Mouse (Mus musculus) embryonic facial prominence, embryonic 10.5 days (tissue): Measurements from ENCODE around the gene Zbtb42. TPM values are rescaled to one million over a fixed set of nuclear protein-coding genes. Genes with fewer than 3 reads are reported as not detected.

Source experiments
- DNase-seq: peaks from one replicate; pipeline ENCODE4 v3.0.0-alpha.2; 2017; ENCODE audit warnings: low spot score
- H3K27ac ChIP-seq: fragments of 300-500 bp; sonication (generic); replicated peaks from 2 replicates; pipeline ENCODE4 v1.5.1; 2016; ENCODE audit warnings: mild to moderate bottlenecking
- H3K27me3 ChIP-seq: fragments of 300-500 bp; sonication (generic); replicated peaks from 2 replicates; pipeline ENCODE4 v1.6.1; 2016; ENCODE audit warnings: low read depth, mild to moderate bottlenecking; ENCODE audit not compliant: poor library complexity, severe bottlenecking
- H3K36me3 ChIP-seq: fragments of 300-500 bp; sonication (generic); replicated peaks from 2 replicates; pipeline ENCODE4 v1.6.1; 2016; ENCODE audit warnings: mild to moderate bottlenecking, moderate library complexity
- H3K4me1 ChIP-seq: fragments of 300-500 bp; sonication (generic); 2 replicates; pipeline ENCODE4 v1.6.1; 2016
- H3K4me3 ChIP-seq: fragments of 300-500 bp; sonication (generic); 2 replicates; pipeline ENCODE4 v1.5.1; 2016; ENCODE audit warnings: mild to moderate bottlenecking, moderate library complexity
- H3K9me3 ChIP-seq: fragments of 300-500 bp; sonication (generic); 2 replicates; pipeline ENCODE4 v1.6.1; 2016; ENCODE audit warnings: mild to moderate bottlenecking
- WGBS: fragments of 180-500 bp; shearing (Covaris S2); methylation state at CpG from one replicate; pipeline ENCODE4 v1.1.7; 2016; 5-methylcytosine and 5-hydroxymethylcytosine counted together
- microRNA-seq: library from miRNA; unstranded; fragments of <30 nt; microRNA quantifications from one replicate; pipeline ENCODE4, GENCODE M21; 2017
- polyA plus RNA-seq: library from polyadenylated mRNA; unstranded; fragments of >200 nt; fragmentation: Nextera tagmentation; extraction: Ambion mirVana; gene quantifications from 2 replicates; pipeline ENCODE4 v1.2.1, GENCODE M21; 2016

Gene Zbtb42
- polyA plus RNA-seq, 1 experiment from 2014 or later, result 4.3 TPM

- H3K9me3 ChIP-seq, result no peaks in the 10 kb centered on the region
- DNase-seq, result no peak
- no peaks in the 10 kb centered on the region; the same call in 1 of the 2 replicates for H3K36me3 ChIP-seq
- WGBS, result 86% methylated on average over 6 of the region's 6 CpGs
- no peak overlapping the region for H3K27ac ChIP-seq
- H3K4me1 ChIP-seq, result peaks cover 49% of the 10 kb centered on the region
- H3K27me3 ChIP-seq, result peaks cover 62% of the 10 kb centered on the region
- H3K4me3 ChIP-seq, result peak overlapping the region; percentile 93
Observed at GRCm38 (mm10) chr12:112723445-112723844, 44.8 kb downstream of the Zbtb42 start.

- H3K4me1 ChIP-seq, result peaks cover 46% of the 10 kb centered on the region
- WGBS, result 79% methylated on average over 11 of the region's 11 CpGs
- H3K27me3 ChIP-seq, result peaks cover 56% of the 10 kb centered on the region
- no peaks in the 10 kb centered on the region for H3K9me3 ChIP-seq
- H3K36me3 ChIP-seq, result no peaks in the 10 kb centered on the region; the same call in 1 of the 2 replicates
- no peak overlapping the region for H3K4me3 ChIP-seq
- H3K27ac ChIP-seq, result no peak overlapping the region
- peak; percentile 81 for DNase-seq
Observed at GRCm38 (mm10) chr12:112724077-112724805, 45.6 kb downstream of the Zbtb42 start.

GRCm38 (mm10) chr12:112727801-112728200 is 49.2 kb downstream of the Zbtb42 start:
- no peak for DNase-seq
- Histone ChIP-seq H3K9me3 (no peaks in the 10 kb centered on the region), H3K27ac (no peak overlapping the region), H3K4me3 (no peak overlapping the region), H3K4me1 (peaks cover 20% of the 10 kb centered on the region), H3K27me3 (peaks cover 21% of the 10 kb centered on the region), H3K36me3 (peaks cover 19% of the 10 kb centered on the region; the same call in 1 of the 2 replicates)
- 86% methylated on average over 8 of the region's 8 CpGs for WGBS

GRCm38 (mm10) chr12:112730808-112731207 is 52.2 kb downstream of the Zbtb42 start:
- H3K4me1 ChIP-seq, result no peaks in the 10 kb centered on the region
- no peaks in the 10 kb centered on the region for H3K27me3 ChIP-seq
- 90% methylated on average over 14 of the region's 14 CpGs for WGBS
- no peak overlapping the region for H3K4me3 ChIP-seq
- H3K9me3 ChIP-seq, result no peaks in the 10 kb centered on the region
- no peak for DNase-seq
- no peak overlapping the region for H3K27ac ChIP-seq
- peaks cover 46% of the 10 kb centered on the region for H3K36me3 ChIP-seq

Small RNAs within 50 kb of the gene (microRNA-seq; reads per million reads assigned to microRNA genes)
- gene Mir6939, result 1.5 reads per million

Other genes with a start within 250 kb of the Zbtb42 start
- gene A530016L24Rik, start 189.4 kb upstream of the Zbtb42 start, polyA plus RNA-seq, result not detected in 2 replicates
- gene Tmem179, start 162.1 kb upstream of the Zbtb42 start, polyA plus RNA-seq, result 1.5 and 1.6 TPM in 2 replicates
- 1.5 and 1.7 TPM in 2 replicates for gene Inf2, start 90.0 kb upstream of the Zbtb42 start, polyA plus RNA-seq
- 4.0 and 4.3 TPM in 2 replicates for gene Adssl1, start 58.8 kb upstream of the Zbtb42 start, polyA plus RNA-seq
- gene Siva1, start 34.1 kb upstream of the Zbtb42 start, polyA plus RNA-seq, result 332 TPM in 2 replicates
- 47.0 and 53.4 TPM in 2 replicates for gene Akt1, start 3.9 kb upstream of the Zbtb42 start, polyA plus RNA-seq
- 9.7 and 10.6 TPM in 2 replicates for gene Cep170b, start 41.6 kb downstream of the Zbtb42 start, polyA plus RNA-seq
- 3.9 and 4.6 TPM in 2 replicates for gene Pld4, start 81.8 kb downstream of the Zbtb42 start, polyA plus RNA-seq
- 0.04 and 0.20 TPM in 2 replicates for gene Ahnak2, start 123.8 kb downstream of the Zbtb42 start, polyA plus RNA-seq
- gene Clba1, start 130.1 kb downstream of the Zbtb42 start, polyA plus RNA-seq, result 9.3 and 10.1 TPM in 2 replicates
- gene Cdca4, start 150.6 kb downstream of the Zbtb42 start, polyA plus RNA-seq, result 180 and 183 TPM in 2 replicates
- gene Gpr132, start 189.4 kb downstream of the Zbtb42 start, polyA plus RNA-seq, result 0.30 TPM in 1 of 2 replicates, not detected in the other